Mouse (Mus musculus) bone marrow macrophage, adult 2 months (primary cell): Measurements from ENCODE around the gene Upb1.

Source experiments
- CTCF ChIP-seq: IDR thresholded peaks from 2 replicates; pipeline ENCODE4 v1.5.1; 2012; ENCODE audit warnings: low read depth, mild to moderate bottlenecking, low read length, moderate library complexity
- POLR2A ChIP-seq: IDR thresholded peaks from 2 replicates; pipeline ENCODE4 v1.6.1; 2012; ENCODE audit warnings: mild to moderate bottlenecking, low read depth, low read length, borderline replicate concordance

DNA sequence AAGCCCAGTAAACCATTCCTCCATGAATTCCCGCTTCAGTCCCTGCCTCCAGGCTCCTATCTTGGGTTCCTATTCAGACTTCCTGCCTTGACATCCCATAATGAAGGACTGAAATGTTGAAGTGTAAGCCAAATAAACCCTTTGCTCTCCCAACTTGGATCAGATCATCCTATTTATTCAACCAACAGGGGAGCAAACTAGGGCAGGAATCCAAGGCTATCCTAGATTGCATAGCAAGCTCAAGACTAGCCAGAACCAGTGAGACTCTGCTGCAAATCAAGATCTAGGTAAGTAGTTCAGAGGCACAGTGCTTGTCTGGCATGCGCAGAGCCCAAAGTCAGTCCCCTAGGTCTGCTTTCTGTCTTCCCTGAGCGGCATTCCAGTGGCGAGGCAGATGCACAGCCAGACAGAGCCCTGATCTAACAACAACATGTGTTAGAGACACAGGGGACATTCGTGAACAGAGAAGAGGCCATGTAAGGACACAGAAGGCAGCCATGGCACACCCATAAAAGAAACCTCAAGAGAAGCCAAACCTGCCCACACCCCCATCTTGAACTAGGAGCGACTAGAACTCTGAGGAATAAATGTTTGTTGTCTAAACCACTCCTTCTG lies 48.0 kb downstream of the Upb1 start:
- TF ChIP-seq CTCF, result no peak
- TF ChIP-seq POLR2A, result no peak
